Mouse (Mus musculus) heart, postnatal 36 days (tissue): Measurements from ENCODE around the gene Cpxcr1. TPM values are rescaled to one million over a fixed set of nuclear protein-coding genes. Genes with fewer than 3 reads are reported as not detected.

Experiments used
- DNase-seq, 2 experiments: peaks; one replicate each; pipeline ENCODE4 v3.0.0; 2021 to 2022
- intact Hi-C: fragments of 180-260 bp; cut with DNase I; formaldehyde crosslinking; loops from one replicate; pipeline ENCODE4 v1.15.1; 2025
- total RNA-seq, 2 experiments: library from RNA; stranded (reverse); gene quantifications; 2 replicates each; pipeline ENCODE4 v1.2.3; 2021

Cpxcr1 gene
- not detected for total RNA-seq

DNA sequence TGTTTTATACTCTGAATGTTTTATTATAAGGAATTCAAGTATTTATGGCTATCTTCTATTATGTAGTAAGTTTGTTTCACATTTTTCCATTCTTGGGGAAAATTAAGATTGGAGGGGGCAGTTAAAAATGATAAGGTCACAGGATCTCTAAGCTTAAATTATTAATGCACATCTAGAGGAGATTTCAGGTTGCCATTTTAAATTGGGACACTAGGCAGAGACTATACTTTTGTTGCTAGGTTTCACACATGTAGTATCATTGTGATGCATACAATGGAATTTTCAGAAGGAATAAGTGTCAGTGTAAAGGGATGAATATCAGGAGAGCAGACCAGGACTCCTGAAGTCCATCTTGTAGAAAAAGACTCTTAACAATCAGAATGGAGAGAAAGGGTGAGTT lies at the start of gene Cpxcr1:
TSS of gene Cpxcr1 (plus strand) at position 301 of the 400 bp plus-strand sequence.
- no peak for DNase-seq
- intact Hi-C loops = no loop called here

Other genes starting within 250 kb of the Cpxcr1 start
- gene H2afb2, start 232.2 kb downstream of the Cpxcr1 start, total RNA-seq = not detected